Mouse (Mus musculus) Patski (cell line): ENCODE data around the gene Sipa1l3. TPM values are rescaled to one million over a fixed set of nuclear protein-coding genes. Genes with fewer than 3 reads are reported as not detected.
A peak's percentile ranks its signal among the peaks of the same experiment; 100 is the strongest.

Experiments
- ATAC-seq: fragments of 100-300 bp; one replicate; pipeline ENCODE4 v1.8.0; 2021
- CTCF ChIA-PET: fragments of 350-600 bp; sonication (Branson Sonifier 250); formaldehyde crosslinking; loops from one replicate; lab custom pipeline; 2022; ENCODE audit warnings: inconsistent platforms; lab: Charles Lee
- POLR2A ChIA-PET: fragments of 350-600 bp; sonication (Branson Sonifier 250); formaldehyde crosslinking; loops from one replicate; lab custom pipeline; 2022; ENCODE audit warnings: antibody characterized with exemption, inconsistent platforms; lab: Charles Lee
- DNase-seq: peaks from one replicate; pipeline ENCODE4 v3.0.0-alpha.2; 2011; ENCODE audit warnings: low read depth, low spot score
- H3K27me3 ChIP-seq: fragments of 371-371 bp; one replicate; pipeline ENCODE4 v1.5.1; 2021
- CTCF ChIP-seq: fragments of 100-300 bp; IDR thresholded peaks from one replicate; pipeline ENCODE4 v1.5.1; 2021
- in situ Hi-C: fragments of 300-500 bp; cut with MboI; formaldehyde crosslinking; loops from 3 replicates; pipeline ENCODE4 v1.11.1; 2018; ENCODE audit warnings: low pct_unique_long_range_greater_than_20kb, mixed read lengths
- polyA plus RNA-seq: library from polyadenylated mRNA; unstranded; gene quantifications from one replicate; pipeline ENCODE4 v1.2.3, GENCODE M21; 2021

Sipa1l3 gene
- polyA plus RNA-seq, 1 experiment from 2014 or later = 27.2 TPM

- DNase-seq (peak; percentile 84), ATAC-seq (peak; percentile 87)
- in situ Hi-C loops = no loop called here
- no peak for TF ChIP-seq CTCF
- ChIA-PET CTCF (interaction anchor here (1.0 to 1.7 kb wide), 7 partner anchors 11 to 150 kb away, joined by 3 to 6 read pairs (median 4); no protein-coding TSS in a partner anchor), POLR2A (interaction anchor here (1.0 to 2.5 kb wide), 2 partner anchors 9 to 29 kb away, joined by 3 to 14 read pairs; partner anchors contain the start of gene 2200002D01Rik)
- H3K27me3 ChIP-seq = no peaks in the 10 kb centered on the region
Measured at GRCm38 (mm10) chr7:29276715-29277114, 241.7 kb downstream of the Sipa1l3 start.

GRCm38 (mm10) chr7:29271687-29272465, 246.6 kb downstream of the Sipa1l3 start:
- ChIA-PET CTCF (interaction anchor here (1.1 to 3.3 kb wide), 3 partner anchors 10 to 24 kb away, joined by 3 to 18 read pairs (median 4); partner anchors contain the start of genes 2200002D01Rik and Spint2), POLR2A (interaction anchor here (1.2 to 2.2 kb wide), 3 partner anchors 23 to 28 kb away, joined by 3 to 8 read pairs (median 4); partner anchors contain the start of gene 2200002D01Rik)
- DNase-seq = no peak
- no peaks in the 10 kb centered on the region for H3K27me3 ChIP-seq
- ATAC-seq = no peak
- in situ Hi-C loops = no loop called here
- TF ChIP-seq CTCF = no peak

- ATAC-seq = no peak
- no peak for DNase-seq
- ChIA-PET CTCF (interaction anchor here (0.7 to 3.5 kb wide), 2 partner anchors 11 to 23 kb away, joined by 3 to 13 read pairs; partner anchors contain the start of gene 2200002D01Rik), POLR2A (interaction anchor here (2.2 kb wide), 1 partner anchor 24 kb away, joined by 8 read pairs; no protein-coding TSS in a partner anchor)
- no peaks in the 10 kb centered on the region for H3K27me3 ChIP-seq
- in situ Hi-C loops = no loop called here
- TF ChIP-seq CTCF = no peak
Measured at GRCm38 (mm10) chr7:29270445-29270844, 248.0 kb downstream of the Sipa1l3 start.

Other genes with a start within 250 kb of the Sipa1l3 start
- 446 TPM for gene Spint2, start 236.7 kb downstream of the Sipa1l3 start, polyA plus RNA-seq
- 5.1 TPM for gene Ppp1r14a, start 229.3 kb downstream of the Sipa1l3 start, polyA plus RNA-seq
- 6.2 TPM for gene Dpf1, start 214.7 kb downstream of the Sipa1l3 start, polyA plus RNA-seq
- 0.04 TPM for gene Catsperg2, start 208.4 kb upstream of the Sipa1l3 start, polyA plus RNA-seq
- 11.7 TPM for gene Zfp84, start 249.9 kb upstream of the Sipa1l3 start, polyA plus RNA-seq